Mouse (Mus musculus) hematopoietic stem cell, adult 5-6 weeks (primary cell): Measurements from ENCODE around the gene Fam196b. TPM values are rescaled to one million over a fixed set of nuclear protein-coding genes. Genes with fewer than 3 reads are reported as not detected.

Experiments
- ATAC-seq, 2 experiments: fragments of 125-278 bp in 1 of 2; replicated peaks in 1 of 2; 2 replicates each; pipeline ENCODE4 v1.8.0; 2016 to 2017; ENCODE audit warnings: inconsistent platforms in 2 of 2, mild to moderate bottlenecking in 2 of 2, moderate number of reproducible peaks in 2 of 2, low read depth in 1 of 2, moderate TSS enrichment in 1 of 2; ENCODE audit not compliant: low FRiP score in 2 of 2, poor library complexity in 2 of 2, severe bottlenecking in 2 of 2, insufficient read depth in 1 of 2, low TSS enrichment in 1 of 2
- total RNA-seq: library from RNA; stranded (forward); fragments of 172-1452, 232-1000 nt; gene quantifications from 2 replicates; pipeline ENCODE4 v1.2.3, GENCODE M21; 2017

The Fam196b gene
- 0.25 and 0.79 TPM in 2 replicates for total RNA-seq

DNA sequence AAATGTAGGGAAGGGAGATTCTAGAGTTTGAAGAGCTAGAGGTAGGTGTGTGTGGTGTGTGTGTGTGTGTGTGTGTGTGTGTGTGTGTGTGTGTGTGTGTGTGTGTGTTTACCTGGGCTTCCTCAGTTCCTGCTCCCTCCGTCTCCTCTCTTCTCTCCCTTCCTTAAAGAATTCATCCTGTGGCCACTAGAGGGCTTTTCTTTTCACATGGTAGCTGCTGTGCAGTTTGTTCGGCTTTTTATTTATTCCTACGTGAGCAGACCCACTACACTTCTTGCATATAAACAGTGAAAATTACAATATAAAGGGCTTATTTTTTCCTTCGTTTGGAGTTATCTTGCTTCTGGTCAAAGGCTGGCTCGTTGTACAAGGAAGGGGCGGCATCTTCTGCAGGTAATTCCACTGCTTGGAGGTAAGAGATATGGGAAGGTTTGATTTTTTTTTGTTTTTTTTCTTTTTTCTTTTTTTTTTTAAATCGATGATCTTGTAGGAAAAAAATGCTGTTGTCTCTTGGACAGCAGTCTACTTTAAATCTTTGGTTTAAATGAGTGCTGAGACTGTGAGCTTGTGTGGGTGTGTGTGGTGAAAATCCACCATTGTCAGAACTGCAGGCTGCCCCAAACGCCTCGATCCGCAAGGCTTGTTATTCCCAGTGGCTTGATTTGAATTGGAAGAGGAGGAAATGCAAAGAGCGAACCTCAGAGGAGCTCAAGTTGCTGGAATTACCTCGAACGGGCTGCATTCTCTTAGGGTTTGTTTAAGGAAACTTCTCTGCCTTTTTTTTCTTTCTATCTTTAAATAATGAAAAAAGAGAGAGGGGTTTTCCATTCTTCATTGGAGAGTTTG, at the start of gene Fam196b:
TSS of gene Fam196b (plus strand) at position 289 of the 846 bp plus-strand sequence.
- peak; percentile 49 to 66; a peak in 2 of 4 replicates for ATAC-seq

DNA sequence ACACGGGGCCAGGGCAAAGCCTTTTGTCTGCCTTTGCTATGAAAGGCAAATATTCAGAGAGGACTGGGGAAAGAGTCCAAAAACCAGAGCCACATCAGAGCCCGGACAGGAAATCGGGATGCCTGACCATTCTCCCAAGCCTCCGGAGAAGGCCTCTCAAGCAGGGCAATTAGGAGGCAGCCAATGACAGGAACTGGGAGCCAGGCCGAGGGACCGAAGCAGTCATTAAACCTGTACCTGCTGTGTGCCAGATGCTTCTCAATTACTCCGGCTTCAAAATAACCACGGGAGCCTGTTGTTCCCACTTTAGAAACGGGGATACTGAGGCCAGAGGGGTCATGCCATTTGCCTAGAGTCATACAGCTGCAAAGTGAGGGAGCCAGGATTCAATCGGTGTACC, 42.6 kb upstream of the Fam196b start:
- no peak for ATAC-seq

DNA sequence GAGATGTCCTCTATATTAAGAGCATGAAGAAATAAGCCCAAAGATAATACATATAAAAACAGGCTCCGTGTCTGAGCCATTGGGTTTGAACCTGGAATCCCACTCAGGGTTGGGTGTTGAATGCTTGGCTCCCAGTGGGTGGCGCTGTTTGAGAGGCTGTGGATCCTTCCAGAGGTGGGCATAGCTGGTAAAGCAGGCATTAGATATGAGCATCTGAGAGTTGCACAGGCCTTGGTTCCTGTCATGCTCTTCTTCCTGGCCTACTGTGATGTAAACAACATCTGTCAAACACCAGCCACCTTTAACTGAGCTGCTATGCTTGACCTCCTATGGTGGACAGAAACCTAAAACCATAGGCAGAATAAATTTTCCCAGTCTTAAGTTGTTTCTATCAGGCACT, 38.7 kb upstream of the Fam196b start:
- ATAC-seq = no peak

DNA sequence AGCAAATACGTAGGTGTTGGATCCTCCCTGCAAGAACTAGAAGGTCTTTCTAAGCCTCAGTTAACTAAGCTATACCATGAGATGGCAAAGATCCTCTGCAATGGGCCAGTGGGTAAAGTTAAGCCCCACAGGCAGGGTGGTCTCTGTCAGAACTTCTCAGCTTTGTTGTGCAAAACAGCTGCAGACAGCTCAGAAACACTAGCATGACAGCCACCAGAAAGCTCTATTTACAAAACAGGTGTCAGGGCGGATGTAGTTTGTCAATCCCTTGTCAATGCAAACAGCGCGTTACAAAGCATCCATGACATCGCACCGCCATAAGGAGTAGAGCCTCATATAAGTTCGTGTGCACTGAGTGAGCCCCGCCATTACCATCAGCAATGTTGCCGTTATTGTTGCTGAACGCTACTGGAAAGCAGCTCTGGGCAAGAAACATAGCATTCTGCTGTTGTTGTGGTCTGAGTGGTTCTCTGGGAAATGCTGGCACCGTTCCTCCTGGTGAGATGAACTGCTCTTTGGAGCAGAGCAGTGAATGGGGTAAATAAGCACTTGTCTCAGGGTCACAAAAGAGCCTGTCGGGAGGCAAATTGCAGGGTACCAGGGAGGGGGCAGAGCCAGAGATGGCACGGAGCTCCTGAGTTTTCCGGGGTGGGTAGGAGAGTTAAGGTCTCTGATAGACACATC, 38.1 kb upstream of the Fam196b start:
- ATAC-seq = no peak

DNA sequence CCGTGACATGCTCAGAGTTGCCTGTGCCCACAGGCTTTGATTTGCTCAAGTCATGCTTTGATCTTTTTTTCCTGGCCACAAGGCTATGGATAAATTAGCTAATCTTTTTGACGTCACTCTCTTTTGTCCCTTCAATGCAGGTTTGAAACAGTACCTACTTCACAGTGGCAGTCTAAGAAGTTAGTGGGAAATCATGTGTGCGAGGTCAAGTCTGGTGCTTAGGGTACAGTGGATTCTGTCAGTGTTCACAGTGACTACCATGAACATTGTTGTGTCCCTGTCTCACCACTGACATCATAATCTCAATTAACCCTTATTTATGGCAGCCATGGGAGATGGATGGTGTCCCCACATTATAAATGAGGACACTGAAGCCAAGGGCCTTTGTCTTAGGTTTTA, 37.6 kb upstream of the Fam196b start:
- no peak for ATAC-seq

DNA sequence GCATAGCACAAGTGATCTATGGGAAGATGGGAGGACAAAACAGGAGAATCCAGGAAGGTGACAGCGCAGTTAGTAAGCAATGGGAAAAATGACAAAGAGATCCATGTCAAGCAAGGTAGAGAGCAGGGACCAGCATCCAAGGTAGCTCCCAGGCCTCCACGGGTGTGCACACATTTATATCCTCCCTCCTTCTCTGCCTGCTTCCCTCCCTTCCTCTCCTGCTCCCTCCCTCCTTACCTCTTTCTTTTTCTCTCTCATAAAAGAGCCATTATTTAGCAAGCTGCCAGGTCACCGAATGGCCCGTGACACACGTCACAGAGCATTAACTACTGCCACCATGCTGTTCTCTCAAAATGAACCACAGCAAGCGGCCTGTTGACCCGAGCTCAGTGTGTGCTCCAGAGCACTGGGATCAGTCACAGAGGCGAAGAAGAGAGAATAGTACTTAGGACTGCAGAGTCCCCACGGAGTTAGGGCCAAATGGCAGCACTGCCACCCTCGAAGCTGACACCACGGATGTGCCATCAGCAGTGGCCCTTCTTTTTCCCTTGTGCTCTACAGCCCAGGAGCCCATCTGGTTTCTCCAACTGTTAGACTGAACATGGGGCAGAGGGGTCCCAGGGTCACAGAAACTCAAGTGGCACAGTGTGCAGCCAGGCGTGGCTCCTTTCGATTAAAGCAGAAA, 30.4 kb upstream of the Fam196b start:
- ATAC-seq = no peak

DNA sequence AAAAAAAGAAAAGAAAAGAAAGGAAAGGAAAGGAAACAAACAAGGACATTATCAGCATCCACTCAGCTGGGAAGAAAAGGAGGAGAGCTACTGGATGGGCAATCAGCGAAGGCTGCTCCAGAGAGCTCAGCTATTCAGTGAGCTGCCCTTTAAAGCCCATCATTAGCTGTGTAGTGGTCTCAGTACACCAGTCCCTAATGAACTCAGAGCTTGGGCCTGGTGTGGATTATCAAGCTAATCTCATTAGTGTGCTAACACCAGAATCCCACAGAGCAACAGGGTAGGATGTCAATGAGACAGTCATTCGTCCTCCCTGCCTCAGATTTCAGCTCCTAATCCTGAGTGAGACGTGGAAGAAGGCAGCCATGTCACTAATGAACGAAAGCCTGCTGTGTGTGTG, 24.4 kb upstream of the Fam196b start:
- no peak for ATAC-seq

DNA sequence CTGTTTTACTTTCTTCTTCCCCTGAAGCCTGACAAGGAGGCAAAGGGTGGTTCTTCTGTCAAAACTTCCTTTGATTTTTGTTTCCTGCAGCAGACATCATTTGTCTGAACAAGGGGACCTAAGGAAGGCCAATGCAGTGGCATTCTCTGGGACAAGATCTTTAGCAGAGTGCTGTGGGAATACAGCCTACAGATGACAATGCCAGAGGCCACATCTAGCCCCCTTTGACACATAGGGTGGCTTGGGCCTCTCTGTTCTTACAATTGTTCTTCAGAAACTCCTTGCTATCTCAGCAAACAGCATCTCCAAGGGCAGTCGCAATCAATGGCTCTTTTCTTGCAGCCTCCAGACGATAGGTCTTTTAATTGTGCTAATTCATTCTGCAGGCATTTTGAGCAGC, 23.9 kb upstream of the Fam196b start:
- no peak for ATAC-seq

DNA sequence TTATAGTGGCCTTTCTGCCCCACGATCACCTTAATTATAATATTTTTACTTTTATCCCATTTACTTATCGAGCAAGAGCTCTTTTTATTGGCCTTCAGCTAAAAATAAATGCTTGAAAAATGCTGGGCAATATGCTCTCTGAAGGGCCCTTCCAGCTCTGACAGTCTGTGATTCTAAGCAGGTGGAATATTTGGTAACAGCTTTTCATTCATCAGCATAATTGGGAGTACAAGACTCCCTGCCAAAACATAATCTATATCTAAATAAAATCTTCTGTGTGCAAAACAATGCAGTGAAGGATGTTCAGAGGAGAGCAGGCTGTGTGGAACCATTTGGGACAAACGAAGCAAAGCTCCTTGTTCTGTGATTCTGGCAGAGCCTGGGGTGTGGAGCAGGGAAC, 23.3 kb upstream of the Fam196b start:
- no peak for ATAC-seq

DNA sequence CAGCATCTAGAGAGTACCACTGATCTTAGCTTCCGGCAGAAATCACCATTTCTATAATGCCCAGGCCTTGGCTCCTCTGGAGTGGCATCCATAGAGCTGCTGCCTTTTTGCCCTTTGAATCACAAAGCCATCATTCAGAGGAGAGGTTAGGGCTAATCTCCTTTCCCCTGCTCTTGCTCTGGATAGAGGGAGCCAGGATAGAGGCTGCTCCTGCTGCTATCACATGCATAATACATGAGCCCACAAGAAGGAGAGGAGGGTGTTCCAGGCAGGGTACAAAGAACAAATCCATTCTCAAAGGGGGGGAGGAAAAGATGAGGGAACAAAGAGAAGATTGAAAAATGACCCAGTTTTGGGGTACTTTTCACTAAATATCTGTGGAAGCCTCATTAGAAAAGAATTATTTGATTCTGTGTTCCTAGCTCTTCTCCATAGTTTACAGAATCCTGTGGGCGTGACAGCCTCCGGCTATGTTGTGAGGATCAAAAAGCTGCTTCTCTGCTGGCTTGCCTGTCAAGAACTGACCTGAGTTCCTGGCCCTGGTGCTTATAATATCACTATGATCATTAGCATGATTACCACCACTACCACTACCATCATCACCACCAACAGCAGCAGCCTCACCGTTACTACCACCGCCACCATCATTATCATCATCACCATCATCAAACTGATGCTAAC, 16.8 kb upstream of the Fam196b start:
- ATAC-seq = no peak

DNA sequence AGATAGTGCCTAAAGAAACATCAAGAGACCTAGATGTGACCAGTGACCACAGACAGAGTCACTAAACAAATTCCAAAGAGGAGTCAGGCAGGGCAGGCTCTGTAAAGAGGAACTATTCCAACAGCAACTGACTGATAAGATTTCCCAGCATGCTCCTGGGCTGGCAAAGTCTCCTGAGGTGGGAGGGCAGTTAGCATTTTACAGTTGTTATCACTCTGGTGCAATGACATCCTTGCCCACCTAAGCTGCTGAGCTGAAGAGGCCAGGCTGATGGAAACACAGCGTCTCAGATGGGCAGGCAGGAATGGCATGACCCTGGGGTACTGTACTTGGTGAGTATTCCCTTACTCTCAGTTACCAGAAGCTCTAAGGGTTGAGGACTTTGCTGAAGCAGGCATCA, 15.1 kb upstream of the Fam196b start:
- no peak for ATAC-seq

DNA sequence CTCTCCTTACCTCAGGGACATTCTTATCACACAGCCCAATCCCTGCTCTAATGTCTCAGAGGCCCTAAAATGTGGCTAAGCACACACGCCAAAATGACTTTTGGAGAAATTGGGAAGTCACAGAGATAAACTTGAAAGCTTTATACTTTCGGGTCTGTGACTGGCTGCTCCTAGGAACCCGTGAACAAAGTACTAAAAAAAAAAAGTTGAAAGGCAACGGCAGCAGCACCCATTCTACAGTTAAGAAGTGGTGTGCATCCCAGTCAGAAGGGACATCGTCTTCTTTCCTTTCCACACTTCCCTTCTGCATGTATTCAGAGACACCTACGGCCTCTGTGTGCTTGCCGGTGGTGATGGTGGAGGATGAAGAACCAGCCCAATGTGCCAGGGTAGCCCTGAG, 14.6 kb upstream of the Fam196b start:
- no peak for ATAC-seq

DNA sequence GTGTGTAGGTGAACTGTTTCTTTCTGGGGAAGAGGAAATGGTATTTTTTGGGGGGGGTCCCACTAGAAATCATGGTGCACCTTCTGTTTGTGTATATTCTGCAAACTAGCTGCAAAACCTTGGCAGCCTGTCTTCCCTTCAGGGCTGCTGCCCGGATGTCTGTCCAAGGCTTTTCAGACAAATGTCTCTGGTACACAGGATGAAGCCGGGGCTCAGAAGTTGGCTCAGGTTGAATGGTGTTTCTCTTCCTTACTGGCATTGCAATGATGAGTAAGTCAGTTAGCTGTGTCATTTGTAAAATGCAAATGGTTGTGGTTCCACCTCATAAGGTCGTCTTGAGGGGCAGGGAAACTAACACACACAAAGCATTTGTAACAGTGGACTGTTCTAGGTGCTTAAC, 8.4 kb upstream of the Fam196b start:
- ATAC-seq = no peak

DNA sequence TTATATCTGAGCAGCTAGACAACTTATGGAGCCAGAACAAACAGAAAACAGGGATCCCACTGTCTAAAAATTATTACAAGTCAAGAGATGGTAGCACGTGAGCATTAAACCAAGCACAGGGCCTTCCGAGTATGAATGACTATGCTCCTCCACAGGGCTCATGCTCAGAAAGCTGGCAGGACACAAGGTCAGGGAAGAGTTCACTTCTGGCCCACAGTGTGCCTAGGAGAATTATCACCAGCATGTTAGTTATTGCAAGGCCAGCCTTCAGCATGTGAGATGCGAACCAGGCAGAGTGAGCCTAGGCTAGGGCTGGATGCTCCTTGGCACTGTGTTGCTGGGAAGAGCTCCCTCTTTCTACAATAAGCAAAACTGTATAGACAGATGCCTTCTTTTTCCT, 5.9 kb upstream of the Fam196b start:
- ATAC-seq = no peak

DNA sequence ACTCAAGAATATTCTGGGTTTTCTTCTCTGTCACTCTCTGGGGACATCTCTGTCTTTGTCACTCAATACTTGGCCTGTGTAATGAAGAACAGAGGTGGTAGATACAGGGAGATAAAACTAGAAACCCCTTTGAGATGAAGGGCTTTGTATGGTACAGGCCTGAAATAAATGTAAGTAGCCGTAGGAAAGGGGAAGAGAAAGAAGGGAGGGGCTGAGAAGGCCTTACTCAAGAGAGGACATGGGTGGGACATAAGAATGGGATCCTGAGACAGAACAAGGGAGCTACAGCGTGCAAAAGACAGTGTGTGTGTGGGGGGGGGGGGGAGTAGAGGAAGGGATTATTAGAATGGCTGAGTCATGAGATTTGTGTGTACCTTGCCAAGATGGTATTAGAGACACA, 5.3 kb upstream of the Fam196b start:
- ATAC-seq = no peak

DNA sequence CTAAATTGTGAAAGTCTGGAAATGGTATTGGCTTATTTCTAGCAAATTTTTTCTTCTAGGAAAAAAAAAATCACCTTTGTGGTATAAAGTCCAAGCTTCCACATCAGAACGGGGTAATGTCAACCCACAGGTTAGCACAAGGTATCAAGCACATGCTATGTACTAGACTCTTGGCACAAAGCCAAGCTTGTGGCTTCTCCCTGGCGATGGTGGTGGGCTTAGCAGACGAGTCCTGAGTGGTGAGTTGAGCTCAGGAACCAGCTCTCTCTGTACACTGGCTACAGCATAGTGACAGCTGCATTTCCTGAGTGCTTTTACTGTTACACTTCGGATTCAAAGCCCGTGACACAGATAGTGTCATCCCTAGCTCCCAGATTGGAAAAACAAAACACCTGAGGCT, 2.9 kb upstream of the Fam196b start:
- 0 out of 4 replicates have a peak, but pooled peaks of 1 of the 2 experiments have one; percentile 36 for ATAC-seq

DNA sequence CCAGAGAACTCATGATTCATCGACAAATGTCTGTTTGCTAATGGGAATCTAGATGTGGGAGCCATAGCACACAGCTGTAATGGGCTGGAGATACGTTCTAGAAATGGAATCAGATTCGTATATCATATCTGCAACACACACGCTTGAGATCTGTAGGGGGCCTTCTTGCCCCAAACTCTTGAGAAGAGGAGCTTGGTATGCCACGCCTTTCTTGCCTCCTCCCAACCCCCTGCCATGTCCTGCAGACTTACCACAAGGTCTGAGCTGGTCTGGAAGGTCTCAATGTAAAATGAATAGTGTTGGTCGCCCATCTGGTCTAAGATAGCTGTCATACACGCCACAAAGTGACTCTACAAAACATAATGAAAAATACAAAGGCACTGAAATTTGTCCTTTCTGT, 2.4 kb upstream of the Fam196b start:
- no peak for ATAC-seq

DNA sequence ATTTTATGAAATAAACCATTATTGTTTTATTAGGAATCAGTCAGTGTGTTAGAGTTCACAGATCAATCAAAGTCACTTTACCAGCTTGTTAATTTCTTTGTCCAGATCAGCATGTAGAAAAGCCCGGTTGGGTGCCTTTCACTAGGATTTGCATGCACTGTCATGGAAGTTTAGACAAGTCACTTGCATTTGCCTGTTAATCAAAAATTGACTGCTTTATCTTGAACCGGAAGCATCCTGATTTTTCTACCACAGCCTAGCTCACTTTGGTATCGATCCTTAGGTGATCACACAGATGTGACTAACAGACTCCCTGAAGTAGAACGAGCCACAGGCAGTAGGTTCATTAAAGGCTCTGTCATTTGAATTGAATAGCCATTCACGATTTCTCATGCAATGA, 761 bp downstream of the Fam196b start:
- ATAC-seq = no peak
